Mouse (Mus musculus): Measurements from ENCODE around the gene Sass6. TPM values are rescaled to one million over a fixed set of nuclear protein-coding genes. Genes with fewer than 3 reads are reported as not detected.
A peak's percentile ranks its signal among the peaks of the same experiment; 100 is the strongest.

Gene Sass6
- polyA plus RNA-seq, 1 experiment = 14.6 TPM

DNA sequence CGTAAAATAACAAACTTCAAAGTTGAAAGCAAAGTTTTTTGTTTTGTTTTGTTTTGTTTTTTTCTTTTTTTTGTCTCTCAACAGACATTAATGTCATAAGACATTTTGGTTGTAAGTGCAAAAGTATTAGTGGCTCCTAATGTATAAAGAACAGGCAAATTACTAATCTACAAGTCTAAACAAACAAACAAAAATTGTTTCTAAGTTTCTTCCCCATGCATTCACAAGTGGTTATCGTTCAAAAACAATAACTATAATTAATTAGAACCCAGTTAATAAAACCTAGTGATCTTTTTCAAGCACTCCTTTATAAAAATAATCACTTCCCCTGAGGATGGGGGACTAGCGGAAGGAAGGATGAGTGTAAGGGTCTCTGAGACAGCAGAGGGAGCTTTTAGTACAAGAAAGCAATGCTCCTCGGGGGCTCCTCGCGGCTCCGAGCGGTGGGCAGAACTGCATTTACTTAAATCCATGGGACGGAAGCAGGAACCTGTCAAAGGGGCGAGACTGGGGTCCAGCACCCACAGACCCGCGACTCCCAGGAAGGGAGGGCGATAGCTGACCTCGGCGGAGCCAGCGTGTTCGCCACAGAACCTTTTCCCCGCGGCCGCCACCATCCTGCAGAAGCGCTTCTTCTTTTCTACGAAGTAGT, 580 bp upstream of the Sass6 start:
- TF ChIP-seq POLR2A (IDR thresholded peaks at IDR 0.05; ENCODE audit: low read depth, low read length) = no peak
- no peak for TF ChIP-seq CTCF (IDR thresholded peaks at IDR 0.05; ENCODE audit: borderline replicate concordance, insufficient read depth, low read length)
- peak overlapping the region; percentile 48 for H3K27ac ChIP-seq (ENCODE audit: insufficient read depth, low read length)
- peak overlapping the region; percentile 88 for H3K4me3 ChIP-seq (ENCODE audit: insufficient read depth, low read length)
- H3K4me1 ChIP-seq (ENCODE audit: control insufficient read depth, insufficient read depth, low read length) = no peaks in the 10 kb centered on the region

DNA sequence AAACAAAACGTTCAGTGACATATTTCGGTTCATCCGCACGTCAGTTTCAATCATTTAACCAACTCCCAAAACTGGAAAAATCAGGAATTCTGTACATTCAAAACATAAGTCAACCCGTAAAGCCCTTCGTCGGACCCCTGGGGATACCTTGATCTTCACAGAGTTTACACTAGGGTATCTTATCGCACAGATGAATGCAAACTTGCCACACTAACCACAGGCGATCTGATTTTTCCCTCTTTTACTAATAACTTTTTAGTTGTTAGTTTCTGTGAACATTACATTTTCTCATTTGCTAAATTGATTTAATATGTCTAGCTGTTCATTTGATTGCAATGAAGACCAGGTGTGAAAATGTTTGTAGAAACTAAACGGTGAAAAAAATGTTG, 815 bp downstream of the Sass6 start:
- H3K4me3 ChIP-seq (ENCODE audit: insufficient read depth, low read length) = peak overlapping the region; percentile 88
- no peak overlapping the region for H3K27ac ChIP-seq (ENCODE audit: insufficient read depth, low read length)
- TF ChIP-seq CTCF (IDR thresholded peaks at IDR 0.05; ENCODE audit: borderline replicate concordance, insufficient read depth, low read length) (no peak), POLR2A (IDR thresholded peaks at IDR 0.05; ENCODE audit: low read depth, low read length) (no peak)
- H3K4me1 ChIP-seq (ENCODE audit: control insufficient read depth, insufficient read depth, low read length) = no peaks in the 10 kb centered on the region

DNA sequence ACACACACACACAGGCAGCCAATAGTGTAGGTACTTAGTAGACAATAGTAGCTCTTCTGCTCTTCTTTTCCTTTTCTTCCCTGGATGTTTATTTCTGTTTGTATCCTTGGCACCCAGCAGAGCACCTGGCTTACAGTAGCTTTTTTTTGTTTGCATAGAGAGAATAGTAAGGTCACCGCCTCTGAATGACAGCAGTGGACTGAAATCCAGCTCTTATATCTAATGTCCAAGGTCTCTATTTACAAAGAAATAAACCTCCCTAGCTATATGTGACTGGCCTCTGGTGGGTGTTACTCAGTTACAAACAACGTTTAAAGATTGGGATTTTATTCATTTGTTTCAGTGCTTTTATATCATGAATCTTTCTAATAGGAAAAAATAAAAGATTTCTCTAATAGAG, 4.9 kb downstream of the Sass6 start:
- H3K4me3 ChIP-seq (ENCODE audit: insufficient read depth, low read length) = no peak overlapping the region
- no peaks in the 10 kb centered on the region for H3K4me1 ChIP-seq (ENCODE audit: control insufficient read depth, insufficient read depth, low read length)
- no peak overlapping the region for H3K27ac ChIP-seq (ENCODE audit: insufficient read depth, low read length)
- TF ChIP-seq CTCF (IDR thresholded peaks at IDR 0.05; ENCODE audit: borderline replicate concordance, insufficient read depth, low read length) (no peak), POLR2A (IDR thresholded peaks at IDR 0.05; ENCODE audit: low read depth, low read length) (no peak)

GRCm38 (mm10) chr3:116601005-116601404, 6.2 kb downstream of the Sass6 start:
- no peak overlapping the region for H3K4me3 ChIP-seq (ENCODE audit: insufficient read depth, low read length)
- TF ChIP-seq POLR2A (IDR thresholded peaks at IDR 0.05; ENCODE audit: low read depth, low read length) (no peak), CTCF (IDR thresholded peaks at IDR 0.05; ENCODE audit: borderline replicate concordance, insufficient read depth, low read length) (no peak)
- H3K27ac ChIP-seq (ENCODE audit: insufficient read depth, low read length) = no peak overlapping the region
- H3K4me1 ChIP-seq (ENCODE audit: control insufficient read depth, insufficient read depth, low read length) = no peaks in the 10 kb centered on the region

- TF ChIP-seq POLR2A (IDR thresholded peaks at IDR 0.05; ENCODE audit: low read depth, low read length) (no peak), CTCF (IDR thresholded peaks at IDR 0.05; ENCODE audit: borderline replicate concordance, insufficient read depth, low read length) (no peak)
- H3K4me3 ChIP-seq (ENCODE audit: insufficient read depth, low read length) = no peak overlapping the region
- H3K27ac ChIP-seq (ENCODE audit: insufficient read depth, low read length) = no peak overlapping the region
- H3K4me1 ChIP-seq (ENCODE audit: control insufficient read depth, insufficient read depth, low read length) = no peaks in the 10 kb centered on the region
These were observed 7.0 kb downstream of the Sass6 start for GRCm38 (mm10) chr3:116601781-116602180.

- H3K4me3 ChIP-seq (ENCODE audit: insufficient read depth, low read length) = no peak overlapping the region
- TF ChIP-seq POLR2A (IDR thresholded peaks at IDR 0.05; ENCODE audit: low read depth, low read length) (no peak), CTCF (IDR thresholded peaks at IDR 0.05; ENCODE audit: borderline replicate concordance, insufficient read depth, low read length) (no peak)
- no peaks in the 10 kb centered on the region for H3K4me1 ChIP-seq (ENCODE audit: control insufficient read depth, insufficient read depth, low read length)
- H3K27ac ChIP-seq (ENCODE audit: insufficient read depth, low read length) = no peak overlapping the region
These were observed 9.8 kb downstream of the Sass6 start for GRCm38 (mm10) chr3:116604570-116604969.

DNA sequence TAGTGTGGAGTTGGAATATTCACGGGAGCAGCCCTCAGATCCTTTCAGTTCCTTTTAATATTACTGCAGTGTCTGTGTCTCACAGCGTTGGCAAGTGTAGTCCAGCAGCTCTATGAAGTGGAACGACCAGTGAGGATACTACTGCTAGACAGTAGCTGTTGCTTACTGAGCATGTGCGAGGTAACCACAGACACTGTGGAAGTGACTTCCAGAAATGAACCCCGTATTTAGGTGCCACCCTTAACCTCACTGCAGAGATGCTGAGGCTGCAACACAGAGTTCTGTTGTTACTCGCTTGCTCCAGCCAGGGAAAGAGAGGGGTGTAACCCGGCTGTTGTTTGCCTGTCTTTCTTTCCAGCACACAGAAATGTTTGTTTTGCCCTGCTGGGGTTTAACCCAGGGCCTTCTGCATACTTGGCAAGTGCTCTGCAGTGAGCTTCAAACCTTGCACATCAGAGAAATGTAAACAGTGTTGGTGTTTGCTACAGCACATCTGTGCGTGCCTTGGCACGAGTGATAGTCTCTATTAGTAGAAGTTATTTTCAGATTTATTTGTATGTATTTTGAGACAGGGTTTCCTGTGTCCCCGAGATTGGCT, 19.6 kb downstream of the Sass6 start, which contains the start of gene Trmt13:
TSS of gene Trmt13 (minus strand) at position 293 of the 598 bp plus-strand sequence.
- H3K4me3 ChIP-seq (ENCODE audit: insufficient read depth, low read length) = no peak within 1 kb of the TSS
- TF ChIP-seq POLR2A (IDR thresholded peaks at IDR 0.05; ENCODE audit: low read depth, low read length) (no peak), CTCF (IDR thresholded peaks at IDR 0.05; ENCODE audit: borderline replicate concordance, insufficient read depth, low read length) (no peak)
- H3K27ac ChIP-seq (ENCODE audit: insufficient read depth, low read length) = no peak within 1 kb of the TSS
- no peaks in the 10 kb centered on the region for H3K4me1 ChIP-seq (ENCODE audit: control insufficient read depth, insufficient read depth, low read length)

DNA sequence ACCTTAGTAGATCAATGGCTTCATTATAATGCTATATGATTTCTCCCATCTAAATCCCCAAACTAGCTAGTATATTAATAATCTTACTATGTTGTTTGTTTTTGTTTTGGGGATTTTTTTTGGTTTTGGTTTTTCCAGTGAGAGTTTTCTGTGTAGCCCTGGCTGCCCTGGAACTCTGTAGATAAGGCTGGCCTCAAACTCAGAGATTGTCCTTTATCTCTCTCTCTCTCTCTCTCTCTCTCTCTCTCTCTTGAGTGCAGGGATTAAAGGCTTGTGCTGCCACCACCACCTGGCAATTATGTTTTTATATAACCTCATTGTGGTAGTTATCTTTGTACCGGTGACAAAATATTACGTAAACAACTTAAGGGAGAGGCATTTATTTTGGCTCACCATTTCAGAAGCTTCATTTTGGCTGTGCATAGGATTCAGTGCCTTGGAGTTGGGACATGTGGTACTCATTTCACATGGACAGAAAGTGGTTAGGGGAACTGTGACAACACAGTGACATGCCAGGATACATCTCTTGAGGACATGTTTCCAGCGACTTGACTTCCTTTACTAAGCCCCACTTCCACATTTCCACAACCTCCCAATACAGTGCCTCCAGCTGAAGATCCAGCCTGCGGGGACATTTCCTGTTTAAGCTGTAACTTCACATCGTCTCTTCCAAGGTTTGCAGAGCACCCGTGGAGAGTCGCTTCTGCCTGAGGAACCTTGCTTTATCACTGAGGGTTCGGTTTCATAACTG, 20.7 kb downstream of the Sass6 start:
- Histone ChIP-seq H3K4me1 (ENCODE audit: control insufficient read depth, insufficient read depth, low read length) (no peaks in the 10 kb centered on the region), H3K4me3 (ENCODE audit: insufficient read depth, low read length) (no peak overlapping the region), H3K27ac (ENCODE audit: insufficient read depth, low read length) (no peak overlapping the region)
- TF ChIP-seq CTCF (IDR thresholded peaks at IDR 0.05; ENCODE audit: borderline replicate concordance, insufficient read depth, low read length) (no peak), POLR2A (IDR thresholded peaks at IDR 0.05; ENCODE audit: low read depth, low read length) (no peak)

GRCm38 (mm10) chr3:116618855-116619254, 24.1 kb downstream of the Sass6 start:
- TF ChIP-seq POLR2A (IDR thresholded peaks at IDR 0.05; ENCODE audit: low read depth, low read length) = no peak
- no peak for TF ChIP-seq CTCF (IDR thresholded peaks at IDR 0.05; ENCODE audit: borderline replicate concordance, insufficient read depth, low read length)
- Histone ChIP-seq H3K4me3 (ENCODE audit: insufficient read depth, low read length) (no peak overlapping the region), H3K4me1 (ENCODE audit: control insufficient read depth, insufficient read depth, low read length) (no peaks in the 10 kb centered on the region), H3K27ac (ENCODE audit: insufficient read depth, low read length) (no peak overlapping the region)
